Mouse (Mus musculus): ENCODE results near the gene Steap1.

The Steap1 gene

GRCm38 (mm10) chr5:5748866-5749682 is at the start of gene Steap1:
Steap1 (minus strand) TSS chr5:5749326.
- peak; percentile 96 to 98 for DNase-seq

- no peak for DNase-seq
Measured at GRCm38 (mm10) chr5:5787106-5787505, 38.0 kb upstream of the Steap1 start.

DNA sequence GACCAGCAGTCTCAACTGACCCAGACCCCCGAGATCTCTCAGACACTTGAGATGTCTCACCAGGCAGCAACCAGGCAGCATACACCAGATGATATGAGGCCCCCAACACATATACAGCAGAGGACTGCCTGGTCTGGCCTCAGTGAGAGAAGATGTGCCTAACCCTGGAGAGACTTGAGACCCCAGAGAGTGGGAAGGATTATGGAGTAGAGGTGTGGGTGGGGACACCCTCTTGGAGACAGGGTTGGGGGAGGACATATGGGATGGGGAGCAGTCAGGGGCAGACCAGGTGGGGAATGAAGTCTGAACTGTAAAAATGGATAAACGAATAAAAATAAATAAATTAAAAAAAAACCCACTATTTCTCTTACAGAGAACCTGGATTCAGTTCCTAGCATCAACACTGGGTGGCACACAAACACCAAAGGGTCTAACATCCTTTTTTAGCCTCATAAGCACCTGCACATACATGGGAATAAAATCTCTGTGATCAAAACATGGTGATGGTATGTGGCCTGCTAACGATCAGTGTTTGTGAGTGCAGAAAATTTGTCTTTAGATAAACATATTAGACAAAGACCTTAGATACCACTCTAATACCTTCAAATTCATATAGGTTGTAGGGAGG is 7.4 kb upstream of the Steap1 start:
- peak; percentile 34 to 40 for DNase-seq

DNA sequence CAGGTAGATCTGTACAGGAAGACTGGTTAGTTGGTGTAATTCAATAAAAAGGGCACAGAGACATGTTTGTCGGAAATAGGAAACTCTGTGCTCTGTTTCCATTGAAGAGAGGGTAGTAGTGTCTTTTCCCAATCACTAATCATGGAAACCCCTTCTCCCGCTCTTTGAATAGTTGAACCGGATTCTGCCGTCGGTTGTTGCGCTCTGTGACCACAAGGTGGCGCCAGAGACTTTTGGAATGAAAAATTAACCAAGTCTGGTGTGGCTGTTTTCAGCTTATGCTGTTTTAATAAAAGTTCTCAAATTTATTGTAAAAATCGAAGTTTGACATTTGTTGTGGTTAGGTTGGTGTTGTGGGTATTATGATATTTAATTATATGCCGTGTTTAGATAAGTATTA is 5.9 kb upstream of the Steap1 start:
- DNase-seq: peak; percentile 79 to 83

DNA sequence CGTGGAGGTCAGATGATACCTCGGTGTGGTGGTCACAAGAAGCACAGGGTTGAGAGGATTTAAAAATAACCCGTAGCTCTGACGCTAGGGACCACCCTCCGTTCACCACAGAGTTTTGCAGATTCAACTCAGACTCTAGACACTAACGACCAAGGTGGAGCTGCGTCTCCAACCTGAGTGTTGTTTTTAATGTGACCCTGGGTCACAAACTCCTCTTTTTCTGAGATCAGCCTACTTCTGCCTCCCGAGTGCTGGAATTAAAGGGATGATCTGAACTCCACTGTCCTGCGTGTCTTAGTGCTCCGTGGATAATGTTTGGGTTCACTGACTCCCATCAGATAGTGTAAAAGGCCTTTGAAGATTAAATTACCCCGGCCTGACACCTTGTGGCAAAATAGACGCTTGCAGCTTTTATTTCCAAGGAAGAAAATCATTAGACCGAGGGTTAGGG is 671 bp upstream of the Steap1 start:
- DNase-seq: peak; percentile 62 to 73

GRCm38 (mm10) chr5:5734445-5734844 is 14.7 kb downstream of the Steap1 start:
- no peak for DNase-seq

DNA sequence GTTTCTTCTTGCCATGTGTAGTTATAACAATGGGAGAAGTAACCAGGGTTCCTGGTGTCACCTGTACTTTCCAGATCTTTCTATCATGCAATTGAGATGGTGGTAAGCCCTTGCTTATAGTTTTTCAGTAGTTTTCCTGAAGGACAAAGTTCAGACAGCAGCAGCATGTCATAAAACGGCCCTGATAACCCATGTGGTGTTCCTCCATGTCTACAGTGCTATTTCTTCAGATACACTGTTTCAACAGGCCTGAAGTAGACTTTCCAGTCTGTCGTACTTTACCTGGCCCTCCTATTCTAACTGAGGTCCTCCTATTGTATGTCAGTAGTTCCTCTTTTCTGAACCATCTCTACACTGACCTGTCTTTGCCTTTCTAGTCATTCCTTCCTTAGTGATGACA is 16.3 kb downstream of the Steap1 start:
- no peak for DNase-seq

DNA sequence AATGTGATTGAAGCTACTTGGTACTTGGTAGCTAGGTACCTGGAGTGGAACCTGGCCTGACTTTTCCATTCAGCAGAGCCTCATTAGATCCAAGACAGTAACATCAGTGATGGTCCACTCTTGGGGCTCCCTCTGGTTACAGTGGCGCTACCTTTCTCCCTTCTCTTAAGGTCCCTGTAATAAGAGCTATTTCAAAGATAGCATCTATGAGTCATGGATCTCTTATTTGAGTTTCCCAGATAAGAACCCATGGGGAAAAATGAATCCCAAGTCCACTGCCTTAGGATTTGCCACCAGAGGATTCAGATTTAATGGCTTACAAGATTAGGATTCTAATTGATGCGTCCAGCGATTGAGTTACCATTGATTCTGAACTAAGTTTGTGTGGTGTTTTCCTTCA is 16.9 kb downstream of the Steap1 start:
- no peak for DNase-seq

GRCm38 (mm10) chr5:5729904-5730303 is 19.2 kb downstream of the Steap1 start:
- peak; percentile 24 to 29 for DNase-seq

DNA sequence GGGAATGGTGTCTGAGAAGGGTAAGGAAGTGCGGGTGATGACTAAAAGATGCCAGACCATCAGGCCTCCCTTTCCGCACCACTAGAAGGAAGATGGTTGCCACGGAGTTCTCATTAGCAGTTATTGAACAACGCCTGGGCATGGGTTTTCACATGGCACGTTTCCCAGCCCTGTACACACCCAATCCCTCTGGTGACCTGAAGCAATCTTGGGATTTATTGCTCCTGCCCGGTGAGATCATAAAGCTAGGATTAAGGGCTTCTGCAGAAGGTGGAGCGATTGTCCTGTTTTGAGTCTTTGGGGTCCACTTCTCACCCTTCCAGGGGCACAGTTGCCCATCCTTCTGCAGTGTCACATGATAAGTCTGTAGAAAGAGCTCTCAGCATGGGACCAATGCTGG is 26.9 kb downstream of the Steap1 start:
- peak in 1 of 2 experiments; percentile 4 for DNase-seq

DNA sequence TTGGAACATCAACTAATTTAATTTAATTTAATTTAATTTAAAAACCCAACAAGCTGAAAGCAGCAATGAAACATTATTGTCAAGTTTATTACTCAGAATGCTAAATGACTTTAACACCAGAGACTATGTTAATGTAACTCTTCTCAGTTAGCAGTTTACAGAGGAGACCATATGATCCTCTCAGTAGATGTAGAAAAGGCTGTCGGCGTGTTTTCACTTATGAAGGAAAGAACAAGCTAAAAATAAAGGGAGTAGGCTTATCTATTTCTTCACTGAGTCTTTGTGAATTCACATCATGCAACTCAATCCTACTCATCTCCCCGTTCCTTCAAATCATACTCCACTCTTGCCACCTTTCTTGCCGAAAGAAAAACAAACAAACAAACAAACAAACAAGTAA is 38.1 kb downstream of the Steap1 start:
- DNase-seq: no peak

DNA sequence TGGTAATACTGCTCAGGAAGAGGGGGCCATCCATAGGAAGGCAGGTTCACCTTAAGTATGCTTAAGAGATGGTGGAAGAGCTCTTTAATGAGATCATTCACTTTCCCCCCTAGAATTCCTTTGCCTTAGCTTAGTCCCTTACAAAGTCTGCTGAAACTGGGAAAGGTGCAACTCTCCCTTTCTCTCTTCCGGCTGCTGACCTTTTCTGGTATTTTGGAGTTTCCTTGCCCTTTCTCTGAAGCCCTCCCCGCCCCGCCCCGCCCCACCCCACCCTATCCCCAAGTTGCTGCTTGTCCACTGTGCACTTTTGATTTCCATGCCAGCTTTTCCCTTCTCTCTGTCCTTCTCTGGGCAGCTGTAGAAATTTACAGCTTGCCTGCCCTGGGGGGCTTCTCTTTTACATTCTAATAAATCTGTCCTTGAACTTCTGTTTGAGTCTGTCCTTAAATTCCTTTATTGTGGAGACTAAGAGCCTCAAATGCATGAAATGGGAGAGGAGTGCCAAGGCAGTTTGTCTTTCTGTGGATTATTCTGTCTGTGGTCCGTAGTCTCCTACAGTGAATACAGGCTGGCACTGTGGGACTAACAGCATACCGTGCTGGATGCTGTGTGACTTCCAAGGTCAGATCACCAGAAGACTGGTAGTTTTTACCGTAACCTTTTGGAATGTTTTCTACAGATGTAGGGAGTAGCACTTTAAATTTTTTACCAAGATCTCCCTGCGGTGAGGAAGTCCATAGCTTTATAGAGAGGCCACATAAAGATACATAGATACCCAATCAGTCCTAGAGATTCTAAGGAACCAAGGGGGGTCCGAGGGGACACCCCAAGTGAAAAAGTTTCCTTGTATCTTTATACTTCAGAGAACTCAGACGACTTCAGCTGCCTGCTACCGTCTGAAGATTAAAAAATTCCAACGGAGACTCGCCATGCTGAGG is 41.5 kb downstream of the Steap1 start:
- no peak for DNase-seq

DNA sequence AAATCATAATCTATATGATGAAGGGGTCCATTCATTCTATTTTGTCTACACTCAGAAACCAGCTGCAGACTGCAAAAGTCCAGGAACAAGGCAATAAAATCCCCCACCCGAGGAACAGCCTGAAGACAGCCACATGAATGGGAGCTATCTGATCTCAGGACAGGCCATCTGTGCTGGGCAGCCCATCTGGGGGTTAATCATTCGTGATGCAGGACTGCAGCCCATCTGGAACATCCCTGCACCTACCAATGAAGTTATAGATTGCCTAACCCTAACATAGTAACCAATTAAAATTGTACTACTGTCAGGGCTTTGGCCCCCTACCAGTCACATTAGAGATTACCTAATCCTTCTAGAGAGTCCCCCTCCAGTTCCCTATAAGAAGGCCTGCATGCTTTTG is 44.1 kb downstream of the Steap1 start:
- DNase-seq: no peak

DNA sequence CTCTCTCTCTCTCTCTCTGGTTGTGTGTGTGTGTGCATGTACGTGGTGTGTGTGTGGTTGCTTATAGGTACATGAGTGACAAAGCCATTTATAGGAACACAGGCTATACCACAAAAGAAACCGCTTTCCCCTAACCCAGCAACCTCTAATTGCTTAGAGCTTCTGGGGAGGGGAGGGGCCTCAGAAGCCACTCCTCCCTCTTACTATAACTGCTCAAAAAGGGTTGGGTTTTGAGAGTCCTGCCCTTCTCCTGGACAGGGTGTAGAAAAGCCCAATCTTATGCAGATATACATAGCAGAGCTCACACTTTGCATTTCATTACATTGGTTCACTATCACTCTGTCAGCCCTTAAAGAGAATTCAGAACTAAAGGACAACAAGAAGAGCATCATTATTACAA is 48.7 kb downstream of the Steap1 start:
- no peak for DNase-seq

- no peak for DNase-seq
Measured at GRCm38 (mm10) chr5:5698830-5699229, 50.3 kb downstream of the Steap1 start.

GRCm38 (mm10) chr5:5695401-5695942 is 53.7 kb downstream of the Steap1 start:
- DNase-seq: no peak

DNA sequence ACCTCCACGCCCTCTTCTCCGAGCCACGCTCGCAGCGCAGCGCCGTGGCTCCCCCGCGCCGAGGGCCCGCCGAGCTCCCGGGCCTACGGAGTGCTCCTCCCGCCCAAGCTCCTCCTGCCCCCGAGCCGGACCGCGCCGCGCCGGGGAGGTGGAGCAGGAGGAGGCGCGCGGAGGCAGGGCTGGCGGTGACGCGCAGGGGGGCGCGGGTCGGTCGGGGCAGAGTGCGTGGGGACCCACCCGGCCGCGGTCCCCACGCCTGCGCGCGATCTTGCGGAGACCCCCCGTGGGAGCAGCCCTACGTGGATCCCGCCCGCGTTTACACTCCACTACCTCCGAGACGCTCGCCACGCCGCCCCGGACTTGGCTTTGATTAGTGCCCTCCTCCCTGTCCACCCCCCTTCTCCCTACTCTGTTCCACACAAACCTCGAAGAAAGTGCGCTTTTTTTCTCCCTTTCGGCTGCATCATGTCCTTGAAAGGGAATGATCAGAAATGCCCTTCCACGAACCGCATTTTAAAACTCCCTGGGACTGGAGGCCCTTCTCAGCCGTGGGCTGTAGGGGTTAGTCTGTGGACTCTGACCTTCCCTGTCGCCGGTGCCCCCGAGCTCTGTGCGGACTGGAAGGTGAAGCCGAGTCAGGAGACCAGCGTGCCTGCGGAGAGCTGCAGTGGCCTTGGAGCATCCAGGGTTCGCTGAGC is 55.0 kb downstream of the Steap1 start, which contains the start of gene Steap2:
TSS of gene Steap2 (minus strand) at position 623 of the 698 bp plus-strand sequence.
- peak; percentile 65 to 76 for DNase-seq

DNA sequence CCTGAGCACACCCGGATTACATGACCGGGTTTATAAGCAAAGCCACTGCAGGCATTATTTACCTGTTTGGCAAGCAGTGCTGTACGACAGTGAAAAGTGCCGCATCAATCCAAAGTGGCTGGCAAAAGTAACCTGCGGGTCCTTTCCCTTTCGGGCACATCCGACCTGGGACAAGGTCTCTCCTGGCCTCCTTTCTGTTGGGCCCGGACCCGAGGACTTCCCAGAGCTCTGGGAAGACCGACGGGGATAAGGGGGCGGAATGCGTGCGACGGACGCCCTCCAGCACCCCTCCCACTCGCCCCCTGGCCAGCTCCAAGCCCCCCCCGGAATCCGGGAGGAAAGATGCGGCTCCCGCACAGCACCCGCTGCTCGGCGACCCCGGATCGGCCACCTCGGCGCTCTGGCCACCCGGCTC is 55.6 kb downstream of the Steap1 start:
- peak in 1 of 2 experiments; percentile 50 for DNase-seq

- DNase-seq: no peak
Measured at GRCm38 (mm10) chr5:5692167-5692738, 56.9 kb downstream of the Steap1 start.

DNA sequence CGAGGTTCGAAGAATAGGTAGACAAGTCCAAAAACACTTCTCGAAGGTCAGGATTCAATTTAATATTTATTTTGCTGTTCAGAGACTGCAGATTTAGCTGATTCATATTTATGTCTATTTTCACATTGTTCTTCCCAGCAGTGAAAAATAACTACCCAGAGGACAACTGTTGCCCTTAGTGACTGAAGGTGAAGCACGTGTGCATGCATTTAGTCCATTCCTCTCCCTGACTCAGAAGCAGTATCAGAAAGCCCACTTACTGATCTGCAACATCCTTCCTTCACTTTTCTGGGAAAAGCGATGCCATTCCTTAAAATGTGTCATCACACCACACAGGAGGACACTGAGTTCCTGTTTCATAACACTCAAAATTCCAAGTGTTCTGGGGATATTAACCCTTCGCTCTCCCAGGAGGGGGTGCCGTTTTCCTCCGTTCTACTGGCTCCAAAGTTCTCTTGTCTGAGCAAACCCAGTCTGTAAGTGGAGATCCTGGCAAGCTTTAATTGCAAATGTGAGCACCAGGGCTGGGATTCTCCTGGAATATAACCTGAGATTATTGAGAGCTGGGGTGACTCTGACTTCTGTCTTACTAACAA is 60.1 kb downstream of the Steap1 start:
- DNase-seq: no peak

GRCm38 (mm10) chr5:5688228-5688627 is 60.9 kb downstream of the Steap1 start:
- no peak for DNase-seq

Data from cerebellum, postnatal 10 days (tissue).